Mouse (Mus musculus) kidney, embryonic 15.5 days (tissue): ENCODE measurements around the gene Cwc22. TPM values are rescaled to one million over a fixed set of nuclear protein-coding genes. Genes with fewer than 3 reads are reported as not detected.

Experiments used
- ATAC-seq: fragments of 200-750 bp; cut with Nextera tagmentation; replicated peaks from 2 replicates; pipeline ENCODE4 v1.8.0; 2017; ENCODE audit warnings: moderate TSS enrichment; ENCODE audit not compliant: low FRiP score
- H3K27ac ChIP-seq: fragments of 300-500 bp; sonication (generic); 2 replicates; pipeline ENCODE4 v1.5.1; 2015; ENCODE audit warnings: mild to moderate bottlenecking, inconsistent platforms
- H3K27me3 ChIP-seq: fragments of 300-500 bp; sonication (generic); 2 replicates; pipeline ENCODE4 v1.6.1; 2015; ENCODE audit warnings: inconsistent platforms
- H3K36me3 ChIP-seq: fragments of 300-500 bp; sonication (generic); 2 replicates; pipeline ENCODE4 v1.6.1; 2015; ENCODE audit warnings: inconsistent platforms
- H3K4me1 ChIP-seq: fragments of 300-500 bp; sonication (generic); 2 replicates; pipeline ENCODE4 v1.6.1; 2015; ENCODE audit warnings: inconsistent platforms
- H3K4me2 ChIP-seq: fragments of 300-500 bp; sonication (generic); 2 replicates; pipeline ENCODE4 v1.6.1; 2015; ENCODE audit warnings: moderate library complexity, mild to moderate bottlenecking, inconsistent platforms
- H3K4me3 ChIP-seq: fragments of 300-500 bp; sonication (generic); replicated peaks from 2 replicates; pipeline ENCODE4 v1.5.1; 2015; ENCODE audit warnings: mild to moderate bottlenecking, inconsistent platforms
- H3K9ac ChIP-seq: fragments of 300-500 bp; sonication (generic); 2 replicates; pipeline ENCODE4 v1.6.1; 2015; ENCODE audit warnings: mild to moderate bottlenecking, inconsistent platforms
- H3K9me3 ChIP-seq: fragments of 300-500 bp; sonication (generic); replicated peaks from 2 replicates; pipeline ENCODE4 v1.6.1; 2016; ENCODE audit warnings: inconsistent platforms
- WGBS: fragments of 180-500 bp; shearing (Covaris S2); methylation state at CpG from one replicate; pipeline ENCODE4 v1.1.7; 2015; ENCODE audit warnings: mixed read lengths; 5-methylcytosine and 5-hydroxymethylcytosine counted together
- polyA plus RNA-seq: library from polyadenylated mRNA; unstranded; fragments of >200 nt; fragmentation: Nextera tagmentation; extraction: Ambion mirVana; gene quantifications from 2 replicates; pipeline ENCODE4 v1.2.1, GENCODE M21; 2015

Gene Cwc22
- polyA plus RNA-seq, 1 experiment from 2014 or later: 34.8 TPM

GRCm38 (mm10) chr2:77961256-77961655, 15.1 kb upstream of the Cwc22 start:
- no peaks in the 10 kb centered on the region for H3K9me3 ChIP-seq
- H3K27me3 ChIP-seq: no peaks in the 10 kb centered on the region
- H3K36me3 ChIP-seq: no peaks in the 10 kb centered on the region
- H3K4me3 ChIP-seq: no peak overlapping the region
- no peaks in the 10 kb centered on the region for H3K4me1 ChIP-seq
- H3K4me2 ChIP-seq: no peak overlapping the region
- 52% methylated on average over 1 of the region's 1 CpGs for WGBS
- no peak for ATAC-seq
- no peak overlapping the region for H3K9ac ChIP-seq
- H3K27ac ChIP-seq: no peak overlapping the region

- no peak for ATAC-seq
- no peaks in the 10 kb centered on the region for H3K27me3 ChIP-seq
- no peak overlapping the region for H3K9ac ChIP-seq
- no peaks in the 10 kb centered on the region for H3K36me3 ChIP-seq
- WGBS: 80% methylated on average over 3 of the region's 3 CpGs
- no peak overlapping the region for H3K4me2 ChIP-seq
- H3K4me3 ChIP-seq: no peak overlapping the region
- no peaks in the 10 kb centered on the region for H3K9me3 ChIP-seq
- H3K4me1 ChIP-seq: no peaks in the 10 kb centered on the region
- H3K27ac ChIP-seq: no peak overlapping the region
Measured at GRCm38 (mm10) chr2:77960711-77961110, 14.5 kb upstream of the Cwc22 start.

GRCm38 (mm10) chr2:77959341-77959740, 13.2 kb upstream of the Cwc22 start:
- no peak overlapping the region for H3K4me3 ChIP-seq
- H3K9me3 ChIP-seq: no peaks in the 10 kb centered on the region
- H3K9ac ChIP-seq: no peak overlapping the region
- H3K4me2 ChIP-seq: no peak overlapping the region
- 88% methylated on average over 1 of the region's 1 CpGs for WGBS
- H3K27me3 ChIP-seq: no peaks in the 10 kb centered on the region
- H3K27ac ChIP-seq: no peak overlapping the region
- H3K36me3 ChIP-seq: no peaks in the 10 kb centered on the region
- H3K4me1 ChIP-seq: no peaks in the 10 kb centered on the region
- ATAC-seq: no peak

- no peak for ATAC-seq
- H3K27me3 ChIP-seq: no peaks in the 10 kb centered on the region
- H3K9ac ChIP-seq: no peak overlapping the region
- no peaks in the 10 kb centered on the region for H3K9me3 ChIP-seq
- 91% methylated on average over 6 of the region's 6 CpGs for WGBS
- no peaks in the 10 kb centered on the region for H3K4me1 ChIP-seq
- H3K4me2 ChIP-seq: no peak overlapping the region
- H3K4me3 ChIP-seq: no peak overlapping the region
- no peaks in the 10 kb centered on the region for H3K36me3 ChIP-seq
- H3K27ac ChIP-seq: no peak overlapping the region
Measured at GRCm38 (mm10) chr2:77951415-77951913, 5.3 kb upstream of the Cwc22 start.

- Histone ChIP-seq H3K27me3 (no peaks in the 10 kb centered on the region), H3K36me3 (no peaks in the 10 kb centered on the region), H3K4me3 (no peak overlapping the region), H3K27ac (no peak overlapping the region), H3K4me2 (no peak overlapping the region), H3K9ac (no peak overlapping the region), H3K4me1 (peaks cover 2% of the 10 kb centered on the region), H3K9me3 (no peaks in the 10 kb centered on the region)
- WGBS: 67% methylated on average over 1 of the region's 1 CpGs
- no peak for ATAC-seq
Measured at GRCm38 (mm10) chr2:77950111-77950510, 3.9 kb upstream of the Cwc22 start.

GRCm38 (mm10) chr2:77949521-77949920, 3.3 kb upstream of the Cwc22 start:
- H3K27me3 ChIP-seq: no peaks in the 10 kb centered on the region
- no peak overlapping the region for H3K4me3 ChIP-seq
- WGBS: 81% methylated on average over 1 of the region's 1 CpGs
- no peak overlapping the region for H3K4me2 ChIP-seq
- no peak for ATAC-seq
- peaks cover 8% of the 10 kb centered on the region for H3K4me1 ChIP-seq
- no peaks in the 10 kb centered on the region for H3K9me3 ChIP-seq
- no peak overlapping the region for H3K9ac ChIP-seq
- H3K27ac ChIP-seq: no peak overlapping the region
- H3K36me3 ChIP-seq: no peaks in the 10 kb centered on the region

GRCm38 (mm10) chr2:77948921-77949320, 2.7 kb upstream of the Cwc22 start:
- Histone ChIP-seq H3K9me3 (no peaks in the 10 kb centered on the region), H3K4me1 (peaks cover 8% of the 10 kb centered on the region), H3K4me3 (no peak overlapping the region), H3K9ac (no peak overlapping the region), H3K4me2 (no peak overlapping the region), H3K27ac (no peak overlapping the region), H3K27me3 (no peaks in the 10 kb centered on the region), H3K36me3 (no peaks in the 10 kb centered on the region)
- ATAC-seq: no peak
- 86% methylated on average over 2 of the region's 2 CpGs for WGBS

- Histone ChIP-seq H3K4me1 (peaks cover 8% of the 10 kb centered on the region), H3K27ac (no peak overlapping the region), H3K9ac (no peak overlapping the region), H3K4me2 (no peak overlapping the region), H3K36me3 (no peaks in the 10 kb centered on the region), H3K9me3 (no peaks in the 10 kb centered on the region), H3K27me3 (no peaks in the 10 kb centered on the region), H3K4me3 (no peak overlapping the region)
- ATAC-seq: no peak
- 90% methylated on average over 1 of the region's 1 CpGs for WGBS
Measured at GRCm38 (mm10) chr2:77948126-77948525, 2.0 kb upstream of the Cwc22 start.

- Histone ChIP-seq H3K36me3 (no peaks in the 10 kb centered on the region), H3K9ac (no peak overlapping the region), H3K4me1 (peaks cover 8% of the 10 kb centered on the region), H3K27ac (no peak overlapping the region), H3K27me3 (no peaks in the 10 kb centered on the region), H3K4me3 (no peak overlapping the region), H3K9me3 (no peaks in the 10 kb centered on the region), H3K4me2 (no peak overlapping the region)
- no peak for ATAC-seq
- WGBS: 76% methylated on average over 3 of the region's 3 CpGs
Measured at GRCm38 (mm10) chr2:77947161-77947870, 1.1 kb upstream of the Cwc22 start.

- no peaks in the 10 kb centered on the region for H3K36me3 ChIP-seq
- 44% methylated on average over 8 of the region's 8 CpGs for WGBS
Measured at GRCm38 (mm10) chr2:77944860-77945595, 1.1 kb downstream of the Cwc22 start.

GRCm38 (mm10) chr2:77944281-77944680, 1.9 kb downstream of the Cwc22 start:
- Histone ChIP-seq H3K4me3 (no peak overlapping the region; the same call in 1 of the 2 replicates), H3K27ac (no peak overlapping the region), H3K36me3 (peaks cover 5% of the 10 kb centered on the region), H3K4me1 (peaks cover 8% of the 10 kb centered on the region), H3K9ac (no peak overlapping the region), H3K9me3 (no peaks in the 10 kb centered on the region), H3K4me2 (no peak overlapping the region), H3K27me3 (no peaks in the 10 kb centered on the region)
- 96% methylated on average over 5 of the region's 5 CpGs for WGBS
- no peak for ATAC-seq

More at GRCm38 (mm10) chr2:77944860-77945595, 1.1 kb downstream of the Cwc22 start:
- H3K9me3 ChIP-seq: no peaks in the 10 kb centered on the region
- peak overlapping the region; percentile 86 for H3K4me3 ChIP-seq
- H3K9ac ChIP-seq: peak overlapping the region; percentile 95
- H3K4me2 ChIP-seq: peak overlapping the region; percentile 75
- H3K27ac ChIP-seq: 0 out of 2 replicates have a peak overlapping the region, but pooled peaks have one; percentile 85
- no peaks in the 10 kb centered on the region for H3K27me3 ChIP-seq
- H3K4me1 ChIP-seq: peaks cover 8% of the 10 kb centered on the region
- no peak for ATAC-seq

- H3K36me3 ChIP-seq: peaks cover 10% of the 10 kb centered on the region
- 89% methylated on average over 2 of the region's 2 CpGs for WGBS
- H3K4me1 ChIP-seq: peaks cover 8% of the 10 kb centered on the region
- H3K9me3 ChIP-seq: no peaks in the 10 kb centered on the region
- ATAC-seq: no peak
- H3K9ac ChIP-seq: no peak overlapping the region
- no peak overlapping the region for H3K4me2 ChIP-seq
- H3K27me3 ChIP-seq: no peaks in the 10 kb centered on the region
- no peak overlapping the region for H3K4me3 ChIP-seq
- H3K27ac ChIP-seq: no peak overlapping the region
Measured at GRCm38 (mm10) chr2:77941944-77942343, 4.2 kb downstream of the Cwc22 start.
